21 mouse cellular contexts compared by ENCODE assay signal in the genomic region with DNA sequence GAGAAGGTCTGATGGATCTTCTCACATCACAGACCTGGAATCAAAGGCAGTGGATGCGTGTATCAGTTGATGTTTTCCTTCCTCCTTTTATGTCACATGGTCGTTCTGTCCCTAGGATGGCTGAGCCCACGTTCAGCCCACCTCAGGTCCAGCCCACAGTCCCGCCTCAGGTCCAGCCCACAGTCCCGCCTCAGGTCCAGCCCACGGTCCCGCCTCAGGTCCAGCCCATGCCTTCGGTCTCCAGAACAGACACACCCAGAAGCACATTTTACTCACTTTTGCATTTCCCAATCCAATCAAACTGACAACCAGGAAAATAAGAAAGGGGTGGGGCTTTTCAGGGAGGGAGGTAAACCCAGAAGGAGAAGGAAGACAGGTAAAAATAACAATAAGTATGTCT.
"Had no signal": no experiment of that assay in that cellular context is flagged by ENCODE, and none has a peak within 500 bp of the region (broad histone marks: within the 10 kb centered on the region; RNA-seq: fewer than 3 reads in every experiment).

No protein-coding gene starts in this region.

- H3K4me1 ChIP-seq: limb, embryonic 12.5 days; lung, embryonic 15.5 days had no signal

- H3K9me3 ChIP-seq: limb, embryonic 12.5 days; limb, embryonic 15.5 days; lung, embryonic 15.5 days; midbrain, embryonic 12.5 days; midbrain, embryonic 15.5 days; neural tube, embryonic 12.5 days; neural tube, embryonic 15.5 days had no signal

- DNase-seq: kidney, adult 18-20 months; kidney, adult 9 months; kidney, postnatal 14 days; kidney, postnatal 4 days; left cerebral cortex, postnatal 4 days; lung, adult 18-20 months; lung, postnatal 10 days; lung, postnatal 36 days; right cerebral cortex, postnatal 14 days; right cerebral cortex, postnatal 4 days; thymus, adult 18-20 months; thymus, postnatal 36 days had no signal

- H3K4me2 ChIP-seq: limb, embryonic 12.5 days; limb, embryonic 15.5 days; liver, embryonic 11.5 days; lung, embryonic 15.5 days; midbrain, embryonic 12.5 days; midbrain, embryonic 15.5 days; neural tube, embryonic 12.5 days; neural tube, embryonic 15.5 days had no signal

- ATAC-seq: midbrain, embryonic 15.5 days had no signal

- H3K9ac ChIP-seq: limb, embryonic 12.5 days; limb, embryonic 15.5 days; liver, embryonic 14.5 days; lung, embryonic 15.5 days; midbrain, embryonic 12.5 days; midbrain, embryonic 15.5 days; neural tube, embryonic 12.5 days; neural tube, embryonic 15.5 days had no signal

- H3K4me3 ChIP-seq: limb, embryonic 12.5 days; limb, embryonic 15.5 days; lung, embryonic 15.5 days; midbrain, embryonic 12.5 days; midbrain, embryonic 15.5 days; neural tube, embryonic 12.5 days; neural tube, embryonic 15.5 days had no signal

- H3K27ac ChIP-seq: limb, embryonic 12.5 days; limb, embryonic 15.5 days; liver, embryonic 14.5 days; lung, embryonic 15.5 days; midbrain, embryonic 12.5 days; midbrain, embryonic 15.5 days; neural tube, embryonic 12.5 days; neural tube, embryonic 15.5 days had no signal

- H3K27me3 ChIP-seq: limb, embryonic 15.5 days; lung, embryonic 15.5 days had no signal

- H3K36me3 ChIP-seq: limb, embryonic 12.5 days; limb, embryonic 15.5 days; lung, embryonic 15.5 days; midbrain, embryonic 12.5 days; midbrain, embryonic 15.5 days; neural tube, embryonic 12.5 days; neural tube, embryonic 15.5 days had no signal
